Mouse (Mus musculus) cerebellum, adult 2 months (tissue): Measurements from ENCODE around the gene Nek2.

ENCODE experiments used
- CTCF ChIP-seq: fragments of 200-500 bp; IDR thresholded peaks from 2 replicates; pipeline ENCODE4 v1.5.1; 2011; ENCODE audit warnings: low read depth, mild to moderate bottlenecking, control low read depth, low read length, moderate library complexity, borderline replicate concordance; ENCODE audit not compliant: insufficient read depth
- POLR2A ChIP-seq: fragments of 200-500 bp; IDR thresholded peaks from 2 replicates; pipeline ENCODE4 v1.6.1; 2011; ENCODE audit warnings: low read length, control low read depth, borderline replicate concordance; ENCODE audit not compliant: insufficient read depth

GRCm38 (mm10) chr1:191821326-191822091, at the start of gene Nek2:
- no peak for TF ChIP-seq CTCF
- TF ChIP-seq POLR2A = no peak
